Mouse (Mus musculus) cerebellum, adult 9-10 months (tissue): ENCODE data around the gene Ctrc.

ENCODE experiments used
- DNase-seq: peaks from one replicate; pipeline ENCODE4 v3.0.0; 2022

The Ctrc gene

DNA sequence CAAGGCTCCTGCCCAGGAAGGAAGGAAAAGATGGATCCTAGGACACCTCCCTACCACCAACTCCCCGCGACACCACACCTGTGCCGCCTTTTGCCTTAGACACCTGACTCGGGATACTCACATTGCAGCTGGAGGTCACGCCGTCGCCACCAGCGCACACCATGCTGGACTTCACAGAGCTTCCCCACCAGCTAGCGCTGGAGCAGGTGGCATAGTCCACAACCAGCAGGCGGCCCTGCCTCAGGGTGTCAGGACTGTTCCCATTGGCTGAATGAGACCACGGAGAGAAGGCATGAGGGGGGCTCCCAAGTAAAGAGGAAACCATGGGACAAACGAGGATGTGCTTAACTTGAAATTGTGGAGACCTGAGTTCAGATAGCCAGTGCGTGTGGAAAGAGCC lies 27.3 kb downstream of the Ctrc start:
- no peak for DNase-seq

DNA sequence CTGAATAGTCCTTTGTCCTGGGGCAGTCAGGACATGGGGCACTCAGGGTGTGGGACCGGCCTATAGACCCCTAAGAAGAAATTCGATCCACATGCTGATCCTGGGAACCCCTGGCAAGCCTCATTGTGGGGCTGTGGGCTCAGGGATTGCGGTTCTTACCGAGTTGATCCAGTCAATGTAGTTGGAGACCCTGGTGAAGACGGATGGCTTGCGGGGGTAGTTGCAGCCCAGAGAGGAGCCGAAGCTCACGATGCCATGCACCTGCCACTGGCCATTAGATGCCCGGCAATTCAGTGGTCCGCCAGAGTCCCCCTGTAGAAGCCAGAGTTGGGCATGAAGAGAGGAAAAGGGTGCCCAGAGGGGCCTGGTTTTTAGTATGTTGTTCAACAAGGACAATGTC lies 28.5 kb downstream of the Ctrc start:
- no peak for DNase-seq

DNA sequence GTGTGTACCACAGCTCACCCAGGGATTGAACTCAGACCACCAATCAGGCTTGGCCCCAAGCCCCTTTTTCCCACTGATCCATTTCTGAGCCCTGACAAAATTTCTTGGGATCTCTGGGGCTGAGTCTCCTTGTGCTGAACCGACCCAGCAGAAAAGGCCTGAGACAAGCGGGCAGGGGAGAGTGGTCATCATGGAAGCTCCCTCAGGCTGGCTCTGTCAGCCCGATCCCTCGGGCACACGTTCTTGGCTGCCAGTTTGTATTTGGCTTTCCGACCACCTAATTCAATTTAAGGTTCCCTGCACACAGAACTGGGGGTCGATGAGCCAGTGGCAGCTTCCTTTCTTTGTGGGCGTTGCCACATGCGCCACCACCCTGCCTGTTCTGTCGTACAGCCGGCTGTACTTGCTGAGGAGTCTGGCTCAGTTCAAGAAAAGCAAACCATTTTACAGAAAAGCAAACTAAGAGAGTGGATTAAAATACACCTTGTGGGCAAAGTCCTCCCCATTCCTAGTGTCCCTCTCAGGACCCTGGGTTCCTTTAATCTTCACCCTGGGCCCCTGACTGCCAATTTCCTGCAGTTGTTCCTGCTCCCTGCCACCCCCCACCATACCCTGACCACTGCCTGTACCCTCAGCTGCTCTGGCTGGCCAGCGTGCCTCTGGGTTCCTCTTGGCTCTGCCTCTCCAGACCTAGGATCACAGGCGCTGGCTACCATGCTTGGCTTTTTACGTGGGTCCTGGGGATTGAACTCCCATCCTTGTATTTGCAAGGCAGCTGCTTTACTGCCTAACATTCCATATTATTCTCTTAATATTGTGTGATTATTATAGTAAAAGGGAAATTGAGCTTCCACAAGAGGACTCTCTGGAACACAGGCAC lies 29.1 kb downstream of the Ctrc start:
- DNase-seq = no peak

DNA sequence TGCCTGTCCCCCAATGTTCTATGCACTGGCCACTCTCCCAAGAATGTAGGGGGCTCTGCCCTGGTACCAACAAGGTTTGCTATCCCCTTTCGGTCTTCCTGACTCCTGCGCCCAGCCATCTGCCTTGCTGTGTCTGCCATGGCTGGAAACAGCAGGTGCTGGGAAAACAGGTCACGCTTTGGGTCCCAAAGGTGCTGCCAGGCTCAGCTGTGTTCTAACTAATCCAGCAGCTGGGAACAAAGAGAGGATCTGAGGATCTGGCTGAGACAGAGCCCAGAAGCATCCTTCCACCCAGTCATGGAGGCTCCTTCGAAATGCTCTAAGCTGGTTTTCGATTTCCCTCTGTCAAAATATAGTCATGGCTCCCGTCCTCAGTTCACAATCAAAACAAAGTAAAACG lies 29.9 kb downstream of the Ctrc start:
- no peak for DNase-seq

DNA sequence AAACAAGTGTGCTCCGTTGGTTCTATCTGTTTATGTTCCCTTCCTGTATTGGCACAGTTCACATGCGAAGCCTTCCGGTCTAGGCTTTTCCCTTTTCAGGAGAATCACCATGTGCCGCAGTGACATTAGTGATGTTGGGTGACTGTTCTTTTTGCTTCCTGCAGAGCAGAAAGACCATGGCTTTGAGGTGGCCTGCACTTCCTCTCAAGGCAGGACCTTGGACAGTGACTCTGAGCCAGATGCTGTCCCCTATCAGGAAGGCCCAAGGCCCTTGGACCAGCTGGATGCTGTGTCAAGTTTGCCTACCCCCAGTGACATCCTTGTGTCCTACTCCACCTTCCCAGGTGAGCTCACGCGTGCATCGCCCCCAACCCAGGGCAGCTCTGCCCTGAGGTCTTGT lies 34.8 kb downstream of the Ctrc start:
- DNase-seq = no peak

DNA sequence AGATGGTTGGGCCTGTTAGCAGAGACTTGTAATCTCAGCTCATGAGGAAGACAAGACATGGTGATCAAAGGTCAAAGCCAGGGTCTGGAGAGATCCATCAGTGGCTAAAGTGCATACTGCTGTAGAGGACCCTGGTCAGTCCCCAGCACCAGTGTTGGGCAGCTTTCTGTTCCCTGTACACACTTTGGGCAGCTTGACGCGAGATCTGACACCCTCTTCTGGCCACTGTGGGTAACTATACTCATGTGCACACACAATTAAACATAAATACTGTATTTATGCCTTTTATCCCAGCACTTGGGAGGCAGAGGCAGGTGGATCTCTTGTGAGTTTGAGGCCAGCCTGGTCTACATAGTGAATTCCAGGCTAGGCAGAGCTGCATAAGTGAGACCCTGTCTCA lies 35.2 kb downstream of the Ctrc start:
- no peak for DNase-seq

DNA sequence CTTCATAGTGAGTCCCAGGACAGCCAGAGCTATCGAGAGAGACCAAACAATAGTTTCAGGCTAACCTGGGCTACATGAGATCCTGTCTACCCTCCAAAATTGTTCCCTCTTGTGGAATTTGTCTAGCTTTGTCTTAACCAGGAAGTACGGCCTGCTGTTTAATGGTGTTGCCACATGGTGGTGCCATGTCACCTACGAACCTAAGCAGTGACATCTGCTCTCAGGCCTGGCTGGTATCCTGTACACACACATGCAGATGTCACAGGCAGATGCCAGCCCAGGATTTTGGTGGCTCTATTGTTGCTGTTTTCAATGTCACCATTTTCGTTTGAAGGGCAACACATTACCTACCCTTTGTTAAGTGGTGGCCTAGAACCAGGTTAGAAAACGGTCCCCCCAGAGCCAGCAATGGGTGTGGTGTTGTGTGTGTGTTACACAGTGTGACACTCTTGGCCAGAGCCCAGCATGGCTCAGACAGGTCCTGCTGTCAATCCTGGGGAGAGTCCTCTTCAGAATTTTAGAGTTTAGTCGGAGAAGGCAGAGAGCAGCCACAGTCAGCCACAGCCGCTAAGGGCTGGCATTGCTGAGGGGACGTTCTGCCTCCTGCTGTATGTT lies 36.2 kb downstream of the Ctrc start:
- DNase-seq = peak; percentile 18

DNA sequence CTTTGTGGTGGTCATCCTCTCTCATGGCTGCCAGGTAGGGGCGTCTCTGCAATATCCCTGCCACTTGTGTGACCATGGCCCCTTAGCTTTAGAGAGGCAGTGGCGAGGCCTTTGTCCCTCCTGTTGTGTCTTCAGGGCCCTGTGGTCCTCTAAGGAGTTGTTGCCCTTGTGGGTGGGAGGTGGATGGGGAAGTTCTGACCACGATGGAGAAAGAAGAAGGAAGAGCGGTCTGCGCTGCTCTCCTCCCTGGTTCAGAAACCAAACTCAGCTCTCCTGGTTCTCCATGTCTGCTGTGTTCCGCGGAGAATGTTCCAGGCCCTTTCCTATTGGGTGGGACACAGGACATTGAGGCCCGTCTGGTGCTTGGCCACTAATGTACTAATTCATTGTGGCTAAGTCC lies 40.3 kb downstream of the Ctrc start:
- no peak for DNase-seq

DNA sequence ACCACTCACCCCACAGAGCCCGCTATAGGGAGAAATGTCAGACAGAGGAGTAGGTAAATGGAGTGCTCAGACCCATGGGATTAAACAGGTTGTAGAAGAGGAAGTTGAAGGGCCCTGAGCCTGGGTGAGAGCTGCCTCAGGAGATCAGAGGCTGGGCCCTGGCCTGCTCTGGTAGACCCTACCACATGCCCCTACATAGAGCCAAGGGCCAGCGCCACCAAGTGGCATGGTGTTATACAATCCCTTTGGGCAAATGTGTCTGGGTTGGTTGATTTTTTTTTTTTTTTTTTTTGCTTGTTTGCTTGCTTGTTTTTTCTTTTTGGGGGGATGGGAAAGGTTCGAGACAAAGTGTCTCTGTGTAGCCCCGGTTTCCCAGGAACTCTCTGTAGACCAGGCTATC lies 42.1 kb downstream of the Ctrc start:
- no peak for DNase-seq

DNA sequence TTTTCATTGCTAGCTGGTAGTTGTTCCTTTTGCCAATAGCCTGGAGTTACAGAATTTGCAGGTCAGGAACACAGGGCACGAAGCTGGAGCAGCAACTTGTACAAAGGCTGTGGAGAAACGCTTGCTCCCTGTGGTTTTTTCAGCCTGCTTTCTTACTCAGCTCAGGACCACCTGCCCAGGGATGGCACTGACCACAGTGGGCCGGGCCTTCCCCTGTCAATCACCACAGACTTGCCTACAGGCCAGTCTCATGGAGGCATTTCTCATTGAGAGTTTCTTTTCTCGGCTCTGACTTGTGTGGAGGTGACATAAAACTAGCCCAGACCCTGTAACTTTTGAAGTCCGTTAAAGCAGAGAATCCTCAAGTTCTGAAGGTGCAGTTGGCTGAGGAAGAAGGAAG lies 48.6 kb downstream of the Ctrc start:
- no peak for DNase-seq

DNA sequence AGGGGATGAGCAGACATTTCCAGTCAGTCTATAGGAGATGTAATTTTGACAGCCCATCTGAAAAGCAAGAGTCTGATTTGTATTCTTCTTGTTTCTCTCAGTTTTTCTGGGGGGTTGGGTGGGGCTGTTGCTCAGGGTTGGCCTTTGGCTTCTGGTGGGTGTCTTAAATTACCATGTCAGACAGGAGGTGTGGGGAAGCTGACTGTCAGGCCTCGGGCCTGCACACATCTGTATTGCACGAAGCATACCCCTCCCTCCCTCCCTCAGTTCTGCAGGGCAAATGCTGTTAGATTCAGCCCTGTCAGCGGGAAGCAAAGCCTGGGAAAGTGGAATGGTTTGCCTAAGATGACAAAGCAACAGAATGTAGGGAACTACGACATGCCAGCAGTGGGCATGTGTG lies 49.2 kb downstream of the Ctrc start:
- DNase-seq = no peak

DNA sequence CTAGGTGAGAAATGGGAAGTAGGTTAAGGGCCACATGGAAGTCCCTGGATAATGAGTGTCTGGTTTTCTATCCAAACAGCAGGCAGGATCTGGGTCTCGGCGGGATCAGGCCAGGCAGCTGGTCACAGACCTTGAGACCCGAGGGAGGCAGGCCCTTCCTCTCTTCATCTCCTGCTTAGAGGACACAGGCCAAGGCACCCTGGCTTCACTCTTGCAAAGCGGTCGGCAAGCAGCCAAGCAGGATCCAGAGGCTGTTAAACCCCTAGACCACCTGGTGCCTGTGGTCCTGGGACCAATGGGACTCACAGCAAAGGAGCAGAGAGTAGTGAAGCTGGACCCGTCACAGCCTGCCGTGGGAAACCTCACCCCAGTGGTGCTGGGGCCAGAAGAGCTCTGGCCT lies 49.8 kb downstream of the Ctrc start:
- peak; percentile 39 for DNase-seq

DNA sequence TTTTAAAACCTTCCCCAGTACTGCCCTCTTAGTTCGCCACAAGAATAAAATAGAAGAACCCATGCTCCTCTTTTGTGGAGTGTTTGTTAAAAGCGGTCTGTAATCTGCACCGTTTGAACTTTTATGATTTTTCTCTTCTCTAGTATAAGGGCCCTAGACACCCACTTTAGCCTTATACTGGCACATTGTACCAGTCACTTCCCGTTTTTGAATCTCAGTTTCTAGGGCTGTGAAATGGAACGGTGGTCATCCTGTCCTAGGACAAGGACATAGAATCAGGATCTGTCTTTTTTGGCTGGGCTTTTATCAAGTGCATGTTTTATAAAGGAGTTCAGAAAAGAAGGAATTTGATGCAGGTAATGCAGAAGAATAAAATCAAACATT lies 52.0 kb downstream of the Ctrc start:
- peak; percentile 58 for DNase-seq

DNA sequence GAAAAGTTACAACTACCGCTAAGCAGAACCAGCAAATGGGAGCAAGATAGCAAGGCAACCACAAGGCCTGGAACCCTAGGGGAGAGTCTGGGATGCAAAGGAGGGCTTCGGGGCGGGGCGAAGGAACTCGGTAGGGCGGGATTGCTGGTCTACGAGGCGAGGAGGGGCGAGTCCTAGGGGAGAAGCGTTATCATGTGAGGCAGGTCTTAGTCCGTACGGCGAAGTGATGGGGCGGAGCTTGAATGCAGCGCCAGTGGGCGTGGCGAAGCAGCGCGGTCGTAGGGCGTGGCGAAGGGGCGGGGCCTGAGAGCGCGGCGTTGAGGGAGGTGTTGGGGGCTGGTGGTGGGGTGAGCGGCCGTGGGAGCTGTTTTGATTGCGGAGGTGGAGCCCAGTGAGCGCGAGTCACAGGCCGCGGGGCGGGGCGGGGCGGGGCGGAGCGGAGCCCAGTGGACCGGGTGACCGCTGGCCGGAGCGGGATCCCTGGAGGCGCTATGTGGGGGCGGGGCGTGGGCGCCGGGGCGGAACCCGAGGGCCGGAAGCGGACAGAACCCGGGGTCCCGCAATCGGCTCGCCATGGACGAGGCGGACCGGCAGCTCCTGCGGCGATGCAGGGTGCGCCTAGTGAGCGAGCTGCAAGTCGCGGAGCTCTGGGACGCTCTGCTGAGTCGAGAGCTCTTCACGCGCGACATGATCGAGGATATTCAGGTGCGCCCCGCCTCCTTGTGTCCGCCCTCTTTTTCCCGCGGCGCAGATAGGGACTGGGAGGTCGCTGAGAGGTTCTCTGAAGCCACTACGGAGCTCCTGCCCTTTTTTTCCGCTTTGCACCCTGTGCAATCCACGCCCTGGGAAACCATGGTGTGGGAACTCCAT lies 52.6 kb downstream of the Ctrc start, which contains the start of gene Casp9:
Casp9 (plus strand) TSS at position 331 of the 870 bp plus-strand sequence.
- peak; percentile 96 for DNase-seq

DNA sequence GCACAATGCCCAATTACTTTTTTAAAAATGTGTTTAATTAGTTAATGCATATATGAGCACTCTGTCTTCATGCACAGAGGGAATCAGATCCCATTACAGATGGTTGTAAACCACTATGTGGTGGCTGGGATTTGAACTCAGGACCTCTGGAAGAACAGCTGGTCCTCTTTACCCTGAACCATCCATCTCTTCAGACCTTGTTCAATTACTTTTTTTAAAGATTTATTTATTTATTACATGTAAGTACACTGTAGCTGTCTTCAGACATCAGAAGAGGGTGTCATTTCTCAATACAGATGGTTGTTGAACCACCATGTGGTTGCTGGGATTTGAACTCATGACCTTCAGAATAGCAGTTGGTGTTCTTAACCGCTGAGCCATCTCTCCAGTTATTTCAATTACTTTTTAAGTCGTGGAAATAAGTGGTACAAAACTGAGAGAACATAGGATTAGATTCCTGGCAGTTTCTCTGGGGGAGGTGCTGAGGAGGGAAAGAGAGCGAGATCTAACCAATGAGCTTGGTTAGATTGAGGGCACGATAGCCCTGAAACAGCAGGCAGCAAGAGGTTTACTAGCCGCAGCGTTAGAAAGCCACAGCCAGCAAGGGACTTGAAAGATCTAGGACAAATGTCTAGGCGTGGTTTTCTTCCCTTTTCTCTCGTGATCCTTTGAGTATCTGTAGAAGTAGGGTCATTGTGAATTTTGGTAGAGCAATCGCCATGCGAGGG lies 53.4 kb downstream of the Ctrc start:
- peak; percentile 61 for DNase-seq

DNA sequence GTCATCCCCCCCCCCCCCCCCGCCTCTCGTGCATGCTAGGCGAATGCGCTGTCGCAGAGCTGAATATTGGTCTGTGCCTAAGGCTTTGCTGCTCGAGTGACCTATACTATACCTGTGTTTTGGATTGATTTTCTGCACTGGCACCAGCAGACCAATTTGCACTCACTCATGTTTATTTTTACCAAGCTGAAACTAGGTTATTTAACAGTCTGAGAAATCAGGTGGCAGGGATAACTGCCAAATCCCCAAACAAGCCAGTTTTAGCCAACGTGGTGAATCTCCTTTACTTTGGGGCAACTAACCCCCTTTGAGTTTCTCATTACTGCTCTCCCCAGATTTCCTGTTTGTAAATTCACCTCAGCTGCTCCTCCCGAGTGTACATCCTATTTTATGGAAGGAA lies 54.2 kb downstream of the Ctrc start:
- peak; percentile 78 for DNase-seq

DNA sequence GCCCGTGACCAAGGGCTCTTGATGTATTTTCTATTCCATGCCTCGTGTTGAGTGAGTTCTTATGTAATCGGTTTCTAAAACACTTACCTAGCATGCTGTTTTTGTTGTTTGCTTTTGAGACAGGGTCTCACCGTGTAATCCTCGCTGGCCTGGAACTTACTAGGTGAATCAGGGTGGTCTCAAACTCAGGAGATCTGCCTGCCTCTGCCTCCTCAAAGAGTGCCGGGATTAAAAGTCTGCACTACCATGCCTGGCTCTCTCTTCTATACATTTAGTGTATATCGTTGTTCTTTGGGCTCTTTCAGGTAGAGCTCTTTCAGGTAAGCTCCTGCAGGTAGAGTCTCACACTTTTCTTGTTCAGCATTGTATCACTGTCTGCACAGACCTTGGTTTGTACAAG lies 54.7 kb downstream of the Ctrc start:
- peak; percentile 60 for DNase-seq

DNA sequence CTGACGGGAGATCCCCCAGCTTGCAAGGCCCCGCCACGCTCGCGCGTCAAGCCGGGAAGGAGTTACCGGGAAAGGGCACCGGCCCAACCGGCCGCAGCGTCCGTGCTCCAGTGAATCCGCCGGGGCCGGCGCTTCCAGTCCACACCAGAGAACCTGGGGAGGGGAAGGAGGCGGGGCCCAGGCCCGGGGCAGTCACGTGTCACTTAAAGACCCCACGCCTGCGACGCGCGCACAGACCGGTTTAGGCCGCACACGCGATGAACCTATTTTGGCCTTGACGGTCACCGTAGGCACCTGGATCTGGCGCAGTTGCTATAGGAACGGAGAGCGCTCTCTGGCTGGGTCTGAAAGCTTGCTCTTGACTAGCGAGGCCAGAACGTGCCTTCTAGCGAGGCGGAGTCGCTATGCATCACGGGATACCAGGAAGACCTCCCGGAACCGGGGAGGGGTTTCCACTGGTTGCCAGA lies 55.6 kb downstream of the Ctrc start, which contains the start of gene Dnajc16:
Dnajc16 (minus strand) TSS at position 408 of the 467 bp plus-strand sequence.
- DNase-seq = peak; percentile 98

DNA sequence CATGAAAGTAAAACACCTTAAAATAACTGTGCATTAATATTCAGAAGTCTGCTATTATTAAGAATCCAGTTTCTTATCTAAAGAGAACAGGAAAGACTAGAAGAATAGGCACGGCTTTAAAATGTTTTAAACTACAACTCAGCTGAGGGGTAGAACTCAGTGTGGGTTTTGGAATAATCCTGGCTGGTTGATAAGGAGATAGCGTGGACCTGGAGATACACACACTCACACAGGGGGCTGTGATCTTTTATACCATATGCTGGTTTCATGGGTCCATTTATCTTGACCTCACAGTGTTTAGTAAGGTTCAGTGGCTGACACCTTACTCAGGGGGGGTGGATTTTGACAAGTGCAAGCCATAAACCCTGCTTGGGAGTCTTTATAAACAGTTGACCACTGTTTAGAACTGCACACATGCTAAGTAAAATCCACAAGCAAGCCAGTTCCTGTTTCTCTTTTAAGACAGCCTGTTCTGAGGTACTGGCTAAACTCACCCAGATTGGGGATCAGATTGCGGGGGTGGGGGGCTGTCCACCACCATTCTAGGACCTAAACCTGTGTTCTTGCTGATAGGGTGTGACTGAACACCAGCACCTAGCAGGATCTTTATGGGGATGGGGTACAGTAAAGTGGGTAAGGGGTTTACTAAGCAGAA lies 56.5 kb downstream of the Ctrc start:
- DNase-seq = no peak

DNA sequence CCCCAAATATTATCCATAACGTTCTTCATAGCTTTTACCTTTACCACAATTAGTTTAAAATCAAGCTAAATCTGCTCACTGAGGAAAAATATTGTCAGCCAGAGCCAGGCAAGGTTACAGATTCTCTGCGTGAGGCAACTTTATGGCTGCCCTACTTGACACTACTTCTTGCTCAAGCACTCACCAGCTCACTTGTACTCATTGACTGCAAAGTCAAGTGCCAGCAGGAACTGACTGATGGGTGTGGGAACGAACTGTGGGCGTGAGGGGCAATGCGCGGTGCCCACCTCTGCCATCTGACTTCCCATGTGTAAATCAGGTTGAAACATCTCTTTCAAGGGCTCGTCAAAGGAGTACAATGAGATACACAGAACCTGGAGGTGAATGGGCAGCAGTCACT lies 58.7 kb downstream of the Ctrc start:
- no peak for DNase-seq

DNA sequence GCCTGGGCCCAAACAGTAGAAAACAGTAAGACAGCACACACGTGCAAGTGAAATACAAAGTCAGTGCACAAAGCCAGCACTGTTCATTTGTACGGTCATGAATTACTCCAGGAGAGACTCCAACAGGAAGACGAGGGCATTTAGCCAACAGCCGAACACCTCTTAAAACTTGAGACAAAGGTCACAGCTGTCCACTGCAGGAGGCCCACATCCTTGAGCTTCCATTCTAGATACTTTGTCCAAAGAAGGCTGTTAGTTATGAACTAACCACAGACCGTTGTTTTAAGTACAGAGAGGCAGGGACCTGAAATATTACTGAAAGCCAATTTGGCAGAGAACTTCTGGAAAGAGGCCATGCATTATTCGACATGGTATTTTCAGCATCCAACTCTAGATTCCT lies 59.1 kb downstream of the Ctrc start:
- DNase-seq = no peak

DNA sequence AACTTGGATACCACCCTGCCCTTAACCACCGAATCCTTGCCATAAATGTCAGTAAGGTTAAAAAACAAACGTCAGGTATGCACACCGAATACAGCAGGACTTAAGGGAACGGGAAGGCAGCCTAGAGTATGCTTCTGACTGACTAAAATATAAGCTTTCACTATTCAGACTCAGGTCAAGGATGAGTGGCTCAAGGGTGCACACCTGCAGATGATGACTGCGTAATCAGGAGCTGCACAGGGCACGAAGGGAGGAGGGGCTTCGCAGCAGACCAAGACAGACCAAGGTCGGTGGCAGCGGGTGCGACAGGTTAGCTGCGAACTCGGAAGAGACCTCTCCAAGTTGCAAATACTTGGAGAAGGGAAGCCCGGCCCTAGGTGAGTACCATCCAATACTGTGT lies 60.0 kb downstream of the Ctrc start:
- no peak for DNase-seq
